In the genomic region with DNA sequence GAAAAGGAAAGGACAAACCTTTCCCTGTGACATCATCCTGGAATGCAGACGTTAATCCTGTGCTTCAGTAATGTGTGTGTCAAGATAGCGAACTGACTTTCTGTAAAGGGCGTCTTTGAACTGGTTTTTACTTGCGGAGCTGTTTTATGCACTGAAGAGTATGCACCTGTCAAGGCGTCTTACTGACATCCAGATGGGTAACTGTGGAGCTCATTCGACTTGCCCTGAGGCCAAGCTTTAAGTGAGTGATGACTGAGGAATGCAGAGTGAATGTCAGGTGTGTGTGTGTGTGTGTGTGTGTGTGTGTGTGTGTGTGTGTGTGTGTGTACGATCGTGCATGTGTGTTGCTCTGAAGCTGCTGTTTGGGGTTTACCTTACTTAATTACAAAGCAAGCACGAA, we compare ENCODE assay signal across 13 mouse cellular contexts.
"Had no signal": no experiment of that assay in that cellular context is flagged by ENCODE, and none has a peak within 500 bp of the region (broad histone marks: within the 10 kb centered on the region; RNA-seq: fewer than 3 reads in every experiment).

No protein-coding gene starts in this region.

- H3K9ac ChIP-seq: limb, embryonic 12.5 days; liver, embryonic 13.5 days; liver, postnatal 0 days; lung, embryonic 15.5 days; neural tube, embryonic 12.5 days had no signal

- H3K9me3 ChIP-seq: limb, embryonic 12.5 days; liver, embryonic 13.5 days; lung, embryonic 15.5 days; neural tube, embryonic 12.5 days had no signal

- H3K27ac ChIP-seq: limb, embryonic 12.5 days; liver, embryonic 13.5 days; lung, embryonic 15.5 days; macrophage; neural tube, embryonic 12.5 days; stomach, postnatal 0 days had no signal

- ATAC-seq: liver, postnatal 0 days had no signal

- DNase-seq: kidney, adult 18-20 months; kidney, postnatal 25 days; layer of hippocampus, adult 9-11 months; liver; liver, embryonic 13.5 days; liver, postnatal 0 days; lung, postnatal 14 days; right cerebral cortex, postnatal 14 days had no signal

- H3K4me2 ChIP-seq: limb, embryonic 12.5 days; liver, embryonic 13.5 days; lung, embryonic 15.5 days; neural tube, embryonic 12.5 days had no signal

- H3K4me3 ChIP-seq: limb, embryonic 12.5 days; liver, embryonic 13.5 days; lung, embryonic 15.5 days; neural tube, embryonic 12.5 days had no signal

- H3K4me1 ChIP-seq: limb, embryonic 12.5 days; liver, embryonic 13.5 days; lung, embryonic 15.5 days; neural tube, embryonic 12.5 days had no signal

- H3K36me3 ChIP-seq: limb, embryonic 12.5 days; liver, embryonic 13.5 days; lung, embryonic 15.5 days; neural tube, embryonic 12.5 days had no signal

- H3K27me3 ChIP-seq: limb, embryonic 12.5 days; liver, embryonic 13.5 days; lung, embryonic 15.5 days; neural tube, embryonic 12.5 days had no signal
